Mouse (Mus musculus) hindbrain, embryonic 10.5 days (tissue): ENCODE results near the gene Klhl32. TPM values are rescaled to one million over a fixed set of nuclear protein-coding genes. Genes with fewer than 3 reads are reported as not detected.

Experiments used
- DNase-seq: peaks from one replicate; pipeline ENCODE4 v3.0.0-alpha.2; 2017; ENCODE audit warnings: low spot score
- H3K27ac ChIP-seq: fragments of 300-500 bp; sonication (generic); 2 replicates; pipeline ENCODE4 v1.5.1; 2016; ENCODE audit warnings: mild to moderate bottlenecking, moderate library complexity
- H3K27me3 ChIP-seq: fragments of 300-500 bp; sonication (generic); 2 replicates; pipeline ENCODE4 v1.6.1; 2016; ENCODE audit warnings: mild to moderate bottlenecking; ENCODE audit not compliant: poor library complexity, insufficient read depth, severe bottlenecking
- H3K36me3 ChIP-seq: fragments of 300-500 bp; sonication (generic); 2 replicates; pipeline ENCODE4 v1.6.1; 2016; ENCODE audit warnings: mild to moderate bottlenecking, moderate library complexity
- H3K4me1 ChIP-seq: fragments of 300-500 bp; sonication (generic); replicated peaks from 2 replicates; pipeline ENCODE4 v1.6.1; 2016; ENCODE audit warnings: mild to moderate bottlenecking
- H3K4me3 ChIP-seq: fragments of 300-500 bp; sonication (generic); 2 replicates; pipeline ENCODE4 v1.5.1; 2016; ENCODE audit warnings: mild to moderate bottlenecking, moderate library complexity
- H3K9me3 ChIP-seq: fragments of 300-500 bp; sonication (generic); 2 replicates; pipeline ENCODE4 v1.6.1; 2016; ENCODE audit warnings: mild to moderate bottlenecking, moderate library complexity
- WGBS: fragments of 180-500 bp; shearing (Covaris S2); methylation state at CpG from one replicate; pipeline ENCODE4 v1.1.7; 2016; 5-methylcytosine and 5-hydroxymethylcytosine counted together
- polyA plus RNA-seq: library from polyadenylated mRNA; unstranded; fragments of >200 nt; fragmentation: Nextera tagmentation; extraction: Ambion mirVana; gene quantifications from 2 replicates; pipeline ENCODE4 v1.2.1, GENCODE M21; 2016

Klhl32 gene
- polyA plus RNA-seq, 1 experiment from 2014 or later, result 9.1 TPM

DNA sequence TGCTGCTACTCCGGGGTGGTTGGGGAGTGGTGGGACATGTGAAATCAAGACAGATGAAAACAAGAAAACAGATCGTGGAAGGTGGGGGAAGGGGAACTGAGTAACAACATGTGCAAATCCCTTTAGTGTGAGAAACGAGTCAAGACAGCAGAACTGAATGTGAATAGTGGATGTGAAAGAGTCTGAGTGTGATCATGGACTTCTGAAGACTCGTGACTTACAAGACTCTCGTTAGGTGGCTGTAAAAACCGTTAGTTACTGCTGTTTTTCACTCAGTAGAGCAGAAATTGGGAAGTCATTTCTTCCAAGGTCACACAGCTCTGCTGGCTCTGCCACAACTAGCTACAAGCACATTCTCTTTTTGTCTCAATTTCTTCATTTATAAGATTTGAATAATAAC lies 282.9 kb downstream of the Klhl32 start:
- WGBS, result 84% methylated on average over 6 of the region's 6 CpGs
- Histone ChIP-seq H3K36me3 (peaks cover 6% of the 10 kb centered on the region; the same call in 1 of the 2 replicates), H3K4me1 (no peaks in the 10 kb centered on the region)

More for the DNA sequence above, 282.9 kb downstream of the Klhl32 start:
- DNase-seq, result no peak
- Histone ChIP-seq H3K4me3 (no peak overlapping the region), H3K27me3 (no peaks in the 10 kb centered on the region), H3K9me3 (no peaks in the 10 kb centered on the region), H3K27ac (no peak overlapping the region)

Other genes with a start within 250 kb of the Klhl32 start
- 53.3 and 57.5 TPM in 2 replicates for gene Ndufaf4, start 47.0 kb upstream of the Klhl32 start, polyA plus RNA-seq
- 1.1 and 1.9 TPM in 2 replicates for gene Gpr63, start 115.3 kb upstream of the Klhl32 start, polyA plus RNA-seq